Mouse (Mus musculus) G1E (cell line): ENCODE measurements around the gene Ankrd13a. TPM values are rescaled to one million over a fixed set of nuclear protein-coding genes. Genes with fewer than 3 reads are reported as not detected.

Source experiments
- ATAC-seq: 2 replicates; pipeline ENCODE4 v1.8.0; 2016; ENCODE audit warnings: mild to moderate bottlenecking; ENCODE audit not compliant: insufficient number of reproducible peaks, poor library complexity, low FRiP score, severe bottlenecking; ENCODE audit errors: extremely low read depth
- DNase-seq: peaks from one replicate; pipeline ENCODE4 v3.0.0; 2012; ENCODE audit warnings: low spot score
- H3K27me3 ChIP-seq: 2 replicates; pipeline ENCODE4 v1.6.1; 2012; ENCODE audit warnings: mild to moderate bottlenecking, low read length, inconsistent platforms; ENCODE audit not compliant: insufficient read depth
- H3K36me3 ChIP-seq: replicated peaks from 2 replicates; pipeline ENCODE3; 2012; ENCODE audit warnings: mild to moderate bottlenecking, inconsistent platforms
- H3K4me1 ChIP-seq: 2 replicates; pipeline ENCODE4 v1.6.1; 2012; ENCODE audit warnings: low read depth, low read length, inconsistent platforms, mixed read lengths; ENCODE audit not compliant: insufficient read depth
- H3K4me3 ChIP-seq: 2 replicates; pipeline ENCODE4 v1.5.1; 2012; ENCODE audit warnings: low read depth, mild to moderate bottlenecking, inconsistent platforms, low read length, moderate library complexity, mixed read lengths
- H3K9me3 ChIP-seq: replicated peaks from 2 replicates; pipeline ENCODE4 v1.6.1; 2012; ENCODE audit warnings: inconsistent platforms
- CTCF ChIP-seq: IDR thresholded peaks from 2 replicates; pipeline ENCODE4 v1.5.1; 2012; ENCODE audit warnings: low read depth, low read length, inconsistent platforms, mixed read lengths
- GATA1 ChIP-seq: IDR thresholded peaks from 2 replicates; pipeline ENCODE4 v1.6.1; 2012; ENCODE audit warnings: borderline replicate concordance, low read length, inconsistent platforms, mixed read lengths
- GATA2 ChIP-seq: IDR thresholded peaks from 2 replicates; pipeline ENCODE4 v1.6.1; 2012; ENCODE audit warnings: low read depth, low read length, inconsistent platforms, borderline replicate concordance
- POLR2AphosphoS5 ChIP-seq: IDR thresholded peaks from 2 replicates; pipeline ENCODE4 v1.6.1; 2012; ENCODE audit warnings: low read depth, low read length, inconsistent platforms; ENCODE audit not compliant: insufficient replicate concordance
- TAL1 ChIP-seq: conservative IDR thresholded peaks from 2 replicates; pipeline ENCODE4 v1.6.1; 2012; ENCODE audit warnings: low read depth, low read length, inconsistent platforms, mixed read lengths
- polyA plus RNA-seq: library from polyadenylated mRNA; stranded (reverse); fragments of >175 nt; gene quantifications from 2 replicates; pipeline ENCODE4 v1.2.3, GENCODE M21; 2012
- total RNA-seq, 2 experiments: library from RNA; stranded (forward) in 1 of 2; stranded (reverse) in 1 of 2; fragments of 200-1000 nt in 1 of 2; fragments of >200 nt in 1 of 2; fragmentation: Nextera tagmentation in 1 of 2; gene quantifications; 2 replicates each; pipeline ENCODE4 v1.2.3; 2014 to 2017

Gene Ankrd13a
- total and polyA plus RNA-seq, 3 experiments: 576 to 869 (median 779) TPM

- peaks cover 68% of the 10 kb centered on the region for H3K36me3 ChIP-seq
- TF ChIP-seq CTCF (no peak), GATA1 (no peak), GATA2 (no peak), TAL1 (no peak), POLR2AphosphoS5 (no peak)
- no peak for ATAC-seq
- no peak for DNase-seq
- H3K4me1 ChIP-seq: peaks cover 78% of the 10 kb centered on the region
- no peaks in the 10 kb centered on the region for H3K27me3 ChIP-seq
- H3K9me3 ChIP-seq: no peaks in the 10 kb centered on the region
- H3K4me3 ChIP-seq: peak overlapping the region; percentile 64; the same call in 1 of the 2 replicates
Measured at GRCm38 (mm10) chr5:114779956-114780489, 5.5 kb downstream of the Ankrd13a start.

GRCm38 (mm10) chr5:114780912-114781311, 6.4 kb downstream of the Ankrd13a start:
- Histone ChIP-seq H3K27me3 (no peaks in the 10 kb centered on the region), H3K4me1 (peaks cover 87% of the 10 kb centered on the region), H3K36me3 (peaks cover 77% of the 10 kb centered on the region), H3K9me3 (no peaks in the 10 kb centered on the region), H3K4me3 (peak overlapping the region; percentile 64; the same call in 1 of the 2 replicates)
- no peak for DNase-seq
- no peak for TF ChIP-seq CTCF
- ATAC-seq: no peak

GRCm38 (mm10) chr5:114782991-114783390, 8.5 kb downstream of the Ankrd13a start:
- Histone ChIP-seq H3K27me3 (no peaks in the 10 kb centered on the region), H3K9me3 (no peaks in the 10 kb centered on the region), H3K36me3 (peaks cover 84% of the 10 kb centered on the region), H3K4me3 (peak overlapping the region; percentile 66; the same call in 1 of the 2 replicates), H3K4me1 (peaks cover 93% of the 10 kb centered on the region)
- DNase-seq (no peak), ATAC-seq (no peak)
- TF ChIP-seq GATA2 (no peak), CTCF (no peak), POLR2AphosphoS5 (no peak)

- Histone ChIP-seq H3K36me3 (peaks cover 87% of the 10 kb centered on the region), H3K4me1 (peaks cover 89% of the 10 kb centered on the region), H3K4me3 (peak overlapping the region; percentile 46; the same call in 1 of the 2 replicates), H3K9me3 (no peaks in the 10 kb centered on the region), H3K27me3 (no peaks in the 10 kb centered on the region)
- TF ChIP-seq TAL1 (no peak), POLR2AphosphoS5 (no peak), GATA2 (no peak), CTCF (no peak), GATA1 (no peak)
- no peak for DNase-seq
- peak; percentile 18; the same call in 1 of the 2 replicates for ATAC-seq
Measured at GRCm38 (mm10) chr5:114783405-114784163, 9.1 kb downstream of the Ankrd13a start.

GRCm38 (mm10) chr5:114784622-114785165, 10.2 kb downstream of the Ankrd13a start:
- peak; percentile 84 for DNase-seq
- H3K4me3 ChIP-seq: peak overlapping the region; percentile 67

GRCm38 (mm10) chr5:114785196-114785595, 10.7 kb downstream of the Ankrd13a start:
- Histone ChIP-seq H3K36me3 (peaks cover 88% of the 10 kb centered on the region), H3K4me1 (peaks cover 84% of the 10 kb centered on the region), H3K4me3 (peak overlapping the region; percentile 67), H3K9me3 (no peaks in the 10 kb centered on the region), H3K27me3 (no peaks in the 10 kb centered on the region)
- DNase-seq (no peak), ATAC-seq (no peak)
- TF ChIP-seq GATA1 (no peak), POLR2AphosphoS5 (no peak), CTCF (no peak), TAL1 (no peak), GATA2 (no peak)

More at GRCm38 (mm10) chr5:114784622-114785165, 10.2 kb downstream of the Ankrd13a start:
- Histone ChIP-seq H3K36me3 (peaks cover 90% of the 10 kb centered on the region), H3K27me3 (no peaks in the 10 kb centered on the region), H3K4me1 (peaks cover 88% of the 10 kb centered on the region), H3K9me3 (no peaks in the 10 kb centered on the region)
- TF ChIP-seq GATA1 (no peak), TAL1 (peak; percentile 85)
- ATAC-seq: peak; percentile 90
